Mouse (Mus musculus) liver, postnatal 0 days (tissue): ENCODE measurements at regions not wholly inside any gene's neighbourhood (a gene's known extent, or its start where the extent isn't known, plus 50 kb on each side); places are given as distances from the start of the nearest gene placed in this dataset.

Source experiments
- CTCF ChIP-seq: sonication (generic); IDR thresholded peaks from 2 replicates; pipeline ENCODE4 v1.5.1; 2016; ENCODE audit warnings: antibody characterized with exemption, low read depth
- EP300 ChIP-seq: IDR thresholded peaks from 2 replicates; pipeline ENCODE4 v1.6.1; 2016; ENCODE audit warnings: antibody characterized with exemption, low read depth, mild to moderate bottlenecking

DNA sequence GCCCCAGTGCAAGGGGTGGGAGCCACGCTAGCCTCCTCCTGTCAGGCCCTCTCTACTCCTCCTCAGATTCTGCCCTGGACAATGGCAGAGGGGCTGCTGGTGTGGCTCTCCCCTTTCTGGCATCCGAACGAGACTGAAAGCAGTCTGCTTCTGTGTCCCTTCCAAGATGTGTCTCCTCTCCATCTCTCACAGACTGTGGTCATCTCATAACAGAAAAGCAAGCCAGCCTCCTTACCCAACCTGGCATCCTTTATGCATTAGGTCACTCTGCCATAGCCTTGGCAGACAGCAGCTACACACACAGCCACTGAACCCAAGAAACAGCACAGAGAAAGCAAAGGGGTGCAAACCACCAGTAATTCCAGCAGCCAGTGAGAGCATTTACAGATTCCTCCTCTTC lies 213.2 kb downstream of the Mroh4 start:
- TF ChIP-seq CTCF (no peak), EP300 (no peak)
